ENCODE assay signal across 10 mouse cellular contexts in the genomic region with DNA sequence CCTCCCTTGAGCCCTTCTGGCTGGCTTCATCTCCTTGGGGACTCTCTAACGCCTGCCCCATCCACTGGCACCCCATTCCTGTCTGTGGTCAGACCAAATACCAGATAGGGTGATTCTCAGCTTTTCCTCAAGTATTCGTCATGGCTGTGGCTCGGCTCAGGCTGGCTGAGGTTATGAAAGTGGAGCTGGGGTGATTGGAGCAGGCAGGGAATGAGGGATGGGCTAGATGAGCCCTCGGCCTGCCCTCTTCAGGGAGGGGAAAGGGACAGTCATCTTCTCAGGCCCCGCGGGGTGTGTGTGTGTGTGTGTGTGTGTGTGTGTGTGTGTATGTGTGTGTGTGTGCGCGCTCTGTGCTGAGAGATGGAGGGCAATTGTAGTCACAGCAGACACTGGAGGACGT. TPM values are rescaled to one million over a fixed set of nuclear protein-coding genes. Genes with fewer than 3 reads are reported as not detected.
DNase-seq lines count a peak whose midpoint lies in the region; ATAC-seq and TF ChIP-seq lines count a peak whose summit lies in the region.
"Had no signal": no experiment of that assay in that cellular context is flagged by ENCODE, and none has a peak within 500 bp of the region (broad histone marks: within the 10 kb centered on the region; RNA-seq: fewer than 3 reads in every experiment).

A gene (plus strand): TSS at position 334 of the 400 bp plus-strand sequence.

- 54% methylated on average over 9 of the region's 9 CpGs for WGBS in kidney, embryonic 15.5 days
- 42% methylated on average over 8 of the region's 9 CpGs for WGBS in intestine, embryonic 16.5 days

- TF ChIP-seq CTCF in Patski (IDR thresholded peaks at IDR 0.05) = no peak

- H3K4me2 ChIP-seq in kidney, embryonic 15.5 days = no peak within 1 kb of the TSS
- no peak within 1 kb of the TSS for H3K4me2 ChIP-seq in intestine, embryonic 16.5 days (ENCODE audit: low read depth, low read length)
- H3K4me2 ChIP-seq: liver, embryonic 15.5 days had no signal

- H3K4me1 ChIP-seq in kidney, embryonic 15.5 days = peaks cover 20% of the 10 kb centered on the region
- H3K4me1 ChIP-seq in intestine, embryonic 16.5 days (ENCODE audit: control insufficient read depth, insufficient read depth, low read length) = no peaks in the 10 kb centered on the region
- H3K4me1 ChIP-seq: liver, embryonic 15.5 days had no signal

- intact Hi-C loops in left cerebral cortex, postnatal 4 days (cut with DNase I) = no loop called here

- H3K27me3 ChIP-seq in kidney, embryonic 15.5 days = no peaks in the 10 kb centered on the region
- no peaks in the 10 kb centered on the region for H3K27me3 ChIP-seq in Patski
- H3K27me3 ChIP-seq in intestine, embryonic 16.5 days (replicated peaks; ENCODE audit: control insufficient read depth, insufficient read depth, low read length) = no peaks in the 10 kb centered on the region

- no peak within 1 kb of the TSS for H3K4me3 ChIP-seq in kidney, embryonic 15.5 days (replicated peaks)
- no peak within 1 kb of the TSS for H3K4me3 ChIP-seq in intestine, embryonic 16.5 days (ENCODE audit: low read length)
- H3K4me3 ChIP-seq: liver, embryonic 15.5 days had no signal

- no peak within 1 kb of the TSS for H3K27ac ChIP-seq in kidney, embryonic 15.5 days
- no peak within 1 kb of the TSS for H3K27ac ChIP-seq in intestine, embryonic 16.5 days (ENCODE audit: low read length)
- H3K27ac ChIP-seq: liver, embryonic 15.5 days had no signal

- POLR2A ChIA-PET in Patski (lab: Charles Lee) = interaction anchor here (0.5 to 1.4 kb wide), 5 partner anchors 10 to 121 kb away, joined by 3 read pairs; no protein-coding TSS in a partner anchor

- no peaks in the 10 kb centered on the region for H3K9me3 ChIP-seq in kidney, embryonic 15.5 days (replicated peaks)
- no peaks in the 10 kb centered on the region for H3K9me3 ChIP-seq in intestine, embryonic 16.5 days (ENCODE audit: control insufficient read depth, low read length)
- H3K9me3 ChIP-seq: liver, embryonic 15.5 days had no signal

- CTCF ChIA-PET in Patski (lab: Charles Lee) = interaction anchor here (2.8 kb wide), 1 partner anchor 10 kb away, joined by 11 read pairs; no protein-coding TSS in a partner anchor

- no peaks in the 10 kb centered on the region for H3K36me3 ChIP-seq in kidney, embryonic 15.5 days
- no peaks in the 10 kb centered on the region for H3K36me3 ChIP-seq in intestine, embryonic 16.5 days (ENCODE audit: control insufficient read depth, insufficient read depth, low read length)
- H3K36me3 ChIP-seq: liver, embryonic 15.5 days had no signal

- 0 out of 2 replicates have a peak, but pooled peaks have one; percentile 27 for ATAC-seq in kidney, embryonic 15.5 days (replicated peaks; ENCODE audit: low FRiP score)
- ATAC-seq in Patski = peak; percentile 89
- ATAC-seq in intestine, embryonic 16.5 days = peak; percentile 56; the same call in 1 of the 2 replicates

- DNase-seq in kidney, postnatal 36 days = no peak
- DNase-seq in 3T3-L1 (ENCODE audit: low read depth, low spot score) = peak; percentile 98
- peak; percentile 68 for DNase-seq in Patski (ENCODE audit: low read depth, low spot score)
- DNase-seq in T-cell, adult 2 months (ENCODE audit: low spot score) = no peak
- no peak for DNase-seq in layer of hippocampus, postnatal 10 days (ENCODE audit: low spot score in 2 of 2)
- DNase-seq in left cerebral cortex, postnatal 4 days = no peak
- DNase-seq: cerebellum, adult 2 months had no signal

- H3K9ac ChIP-seq in kidney, embryonic 15.5 days = no peak within 1 kb of the TSS
- H3K9ac ChIP-seq in intestine, embryonic 16.5 days (ENCODE audit: low read depth, low read length) = no peak within 1 kb of the TSS
- H3K9ac ChIP-seq: liver, embryonic 15.5 days had no signal

- in situ Hi-C loops in Patski (cut with MboI; ENCODE audit: low pct_unique_long_range_greater_than_20kb) = no loop called here

RNA-seq across cellular contexts. Expression of the gene that starts here (rescaled TPM):
- polyA plus RNA-seq in kidney, embryonic 15.5 days (2015; fragmentation: Nextera tagmentation; extraction: Ambion mirVana) = 0.21 and 1.4 TPM in 2 replicates
- 4.9 TPM for polyA plus RNA-seq in Patski (2021)
- 0.38 TPM in 2 replicates for polyA plus RNA-seq in intestine, embryonic 16.5 days (2015; fragmentation: Nextera tagmentation; extraction: Ambion mirVana)
- total RNA-seq in layer of hippocampus, postnatal 10 days (2021) = not detected
- total RNA-seq in left cerebral cortex, postnatal 4 days (2021) = not detected
- polyA plus RNA-seq: liver, embryonic 15.5 days had no signal

Comparison
In these comparisons a context has a peak if more than half of its experiments do, and no peak if none do; other contexts are left out.
1. Peak in ATAC-seq in intestine, embryonic 16.5 days; RNA of the gene not detected or under 1 TPM.
2. ATAC-seq: peak in every context shown above with its lines; median percentile 89 in Patski; 56 in intestine, embryonic 16.5 days; 27 in kidney, embryonic 15.5 days.
3. DNase-seq: peak in 3T3-L1 (single experiment) and Patski (single experiment); none in kidney, postnatal 36 days (0 of 2), T-cell, adult 2 months (single experiment), layer of hippocampus, postnatal 10 days (0 of 2) and left cerebral cortex, postnatal 4 days (single experiment).